Mouse (Mus musculus) MEL-GATA-1-ER (cell line): Measurements from ENCODE around the gene Xpnpep1.
A peak's percentile ranks its signal among the peaks of the same experiment; 100 is the strongest.

Source experiments
- DNase-seq: peaks from one replicate; pipeline ENCODE4 v3.0.0-alpha.2; 2012; ENCODE audit warnings: low read depth; ENCODE audit errors: extremely low read depth

The Xpnpep1 gene

GRCm38 (mm10) chr19:53040164-53041132 is at the start of gene Xpnpep1:
Gene Xpnpep1 (minus strand): TSS chr19:53040214.
- DNase-seq = no peak

- peak; percentile 57 for DNase-seq
Observed at GRCm38 (mm10) chr19:53087268-53088143, 47.5 kb upstream of the Xpnpep1 start.

- no peak for DNase-seq
Observed at GRCm38 (mm10) chr19:53086861-53087260, 46.8 kb upstream of the Xpnpep1 start.

- DNase-seq = no peak
Observed at GRCm38 (mm10) chr19:53084735-53085134, 44.7 kb upstream of the Xpnpep1 start.

- DNase-seq = no peak
Observed at GRCm38 (mm10) chr19:53082862-53083261, 42.8 kb upstream of the Xpnpep1 start.

- DNase-seq = no peak
Observed at GRCm38 (mm10) chr19:53081339-53081738, 41.3 kb upstream of the Xpnpep1 start.

GRCm38 (mm10) chr19:53080921-53081320 is 40.9 kb upstream of the Xpnpep1 start:
- DNase-seq = no peak

- no peak for DNase-seq
Observed at GRCm38 (mm10) chr19:53080487-53080886, 40.5 kb upstream of the Xpnpep1 start.

GRCm38 (mm10) chr19:53080026-53080425 is 40.0 kb upstream of the Xpnpep1 start:
- DNase-seq = no peak

- DNase-seq = no peak
Observed at GRCm38 (mm10) chr19:53078271-53079085, 38.5 kb upstream of the Xpnpep1 start.

GRCm38 (mm10) chr19:53077278-53077677 is 37.3 kb upstream of the Xpnpep1 start:
- no peak for DNase-seq

- no peak for DNase-seq
Observed at GRCm38 (mm10) chr19:53076238-53076981, 36.4 kb upstream of the Xpnpep1 start.

GRCm38 (mm10) chr19:53075896-53076237 is 35.9 kb upstream of the Xpnpep1 start:
- no peak for DNase-seq

GRCm38 (mm10) chr19:53074899-53075722 is 35.1 kb upstream of the Xpnpep1 start:
- no peak for DNase-seq

- DNase-seq = no peak
Observed at GRCm38 (mm10) chr19:53073521-53073920, 33.5 kb upstream of the Xpnpep1 start.

GRCm38 (mm10) chr19:53072406-53072805 is 32.4 kb upstream of the Xpnpep1 start:
- no peak for DNase-seq

- DNase-seq = no peak
Observed at GRCm38 (mm10) chr19:53071651-53072050, 31.6 kb upstream of the Xpnpep1 start.

- DNase-seq = no peak
Observed at GRCm38 (mm10) chr19:53070870-53071269, 30.9 kb upstream of the Xpnpep1 start.

- DNase-seq = no peak
Observed at GRCm38 (mm10) chr19:53069451-53069850, 29.4 kb upstream of the Xpnpep1 start.

- DNase-seq = no peak
Observed at GRCm38 (mm10) chr19:53066934-53067333, 26.9 kb upstream of the Xpnpep1 start.
